ENCODE assay signal across 20 mouse cellular contexts in the genomic region with DNA sequence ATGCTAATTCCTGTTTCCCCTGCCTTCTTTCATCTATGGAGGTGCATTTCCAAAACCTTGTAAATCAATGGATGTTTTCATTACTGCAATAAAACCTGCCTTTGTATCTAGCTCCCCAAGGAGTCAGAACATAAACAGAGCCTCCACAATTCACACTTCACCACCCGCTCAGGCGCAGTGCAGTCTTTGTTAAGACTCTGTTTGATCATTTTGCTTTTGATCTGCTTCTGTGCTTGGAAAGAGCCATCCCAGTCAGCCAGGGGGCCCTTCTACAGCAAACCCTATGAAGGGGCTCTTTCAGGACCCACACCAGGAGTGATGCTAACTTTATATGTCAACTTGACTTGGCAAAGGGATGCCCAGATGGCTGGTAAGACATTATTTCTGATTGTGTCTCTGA.
"Had no signal": no experiment of that assay in that cellular context is flagged by ENCODE, and none has a peak within 500 bp of the region (broad histone marks: within the 10 kb centered on the region; RNA-seq: fewer than 3 reads in every experiment).

No protein-coding gene starts in this region.

- H3K9ac ChIP-seq: liver, embryonic 14.5 days; lung, embryonic 14.5 days; midbrain, embryonic 12.5 days; neural tube, embryonic 13.5 days; neural tube, embryonic 15.5 days had no signal

- H3K4me1 ChIP-seq: megakaryocyte, embryonic 14.5 days; midbrain, embryonic 10.5 days; midbrain, embryonic 12.5 days; neural tube, embryonic 13.5 days; neural tube, embryonic 15.5 days had no signal

- H3K36me3 ChIP-seq: midbrain, embryonic 10.5 days; midbrain, embryonic 12.5 days; neural tube, embryonic 13.5 days; neural tube, embryonic 15.5 days had no signal

- DNase-seq: lung, adult 18-20 months; lung, embryonic 14.5 days; lung, postnatal 10 days; lung, postnatal 36 days; retina, postnatal 1 day; right cerebral cortex, adult 18-20 months; right cerebral cortex, postnatal 25 days; right cerebral cortex, postnatal 4 days; spleen, adult 18-20 months; thymus, adult 18-20 months; thymus, postnatal 14 days; thymus, postnatal 36 days had no signal

- H3K4me2 ChIP-seq: lung, embryonic 14.5 days; midbrain, embryonic 12.5 days; neural tube, embryonic 13.5 days; neural tube, embryonic 15.5 days had no signal

- H3K27ac ChIP-seq: liver, embryonic 14.5 days; macrophage; midbrain, embryonic 10.5 days; midbrain, embryonic 12.5 days; neural tube, embryonic 13.5 days; neural tube, embryonic 15.5 days had no signal

- H3K4me3 ChIP-seq: megakaryocyte, embryonic 14.5 days; midbrain, embryonic 10.5 days; midbrain, embryonic 12.5 days; myocyte; neural tube, embryonic 13.5 days; neural tube, embryonic 15.5 days had no signal

- H3K27me3 ChIP-seq: megakaryocyte, embryonic 14.5 days; midbrain, embryonic 12.5 days; neural tube, embryonic 13.5 days; neural tube, embryonic 15.5 days had no signal
